Mouse (Mus musculus): ENCODE results near the gene Olfr617. TPM values are rescaled to one million over a fixed set of nuclear protein-coding genes. Genes with fewer than 3 reads are reported as not detected.

The Olfr617 gene
- total and polyA plus RNA-seq, 2 experiments = not detected

DNA sequence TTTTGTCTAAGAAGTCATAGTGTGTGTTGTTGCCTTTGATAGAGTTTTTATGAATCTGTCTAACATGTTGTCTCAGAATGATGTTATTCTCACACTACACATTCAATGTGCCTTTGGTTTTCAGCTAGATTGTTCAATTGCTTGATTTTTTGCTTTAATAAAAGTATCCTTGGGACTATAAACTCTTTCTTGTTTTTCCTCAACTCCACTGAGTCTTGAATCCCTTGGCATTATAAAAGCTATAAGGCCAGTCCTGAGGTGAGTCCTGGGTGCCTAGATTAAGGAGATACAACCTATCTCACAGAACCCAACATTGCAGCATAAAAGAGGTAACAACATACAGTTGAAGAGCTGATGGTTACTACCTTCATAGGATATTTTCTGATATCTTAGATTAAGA is 27.4 kb downstream of the Olfr617 start, which contains the start of gene Olfr619:
TSS of gene Olfr619 (plus strand) at position 301 of the 400 bp plus-strand sequence.
- Histone ChIP-seq H3K27ac (replicated peaks; ENCODE audit: insufficient read depth, low read depth, low read length) (no peak within 1 kb of the TSS), H3K9ac (ENCODE audit: low read depth, low read length) (no peak within 1 kb of the TSS), H3K79me2 (ENCODE audit: control insufficient read depth, insufficient read depth, low read length) (no peaks in the 10 kb centered on the region), H3K4me3 (ENCODE audit: insufficient read depth, low read depth, low read length) (no peak within 1 kb of the TSS), H3K27me3 (ENCODE audit: control insufficient read depth, insufficient read depth, low read length) (no peaks in the 10 kb centered on the region), H3K4me1 (ENCODE audit: control insufficient read depth, insufficient read depth, low read length) (no peaks in the 10 kb centered on the region), H3K36me3 (ENCODE audit: control insufficient read depth, insufficient read depth, low read length) (no peaks in the 10 kb centered on the region)
- no peak for DNase-seq (ENCODE audit: extremely low read depth, low read depth, low spot score)
- no peak for TF ChIP-seq POLR2A (IDR thresholded peaks at IDR 0.05; ENCODE audit: extremely low read depth, insufficient read depth, low read length)
- TF ChIP-seq CTCF (IDR thresholded peaks at IDR 0.05; ENCODE audit: low read depth, low read length) = no peak

DNA sequence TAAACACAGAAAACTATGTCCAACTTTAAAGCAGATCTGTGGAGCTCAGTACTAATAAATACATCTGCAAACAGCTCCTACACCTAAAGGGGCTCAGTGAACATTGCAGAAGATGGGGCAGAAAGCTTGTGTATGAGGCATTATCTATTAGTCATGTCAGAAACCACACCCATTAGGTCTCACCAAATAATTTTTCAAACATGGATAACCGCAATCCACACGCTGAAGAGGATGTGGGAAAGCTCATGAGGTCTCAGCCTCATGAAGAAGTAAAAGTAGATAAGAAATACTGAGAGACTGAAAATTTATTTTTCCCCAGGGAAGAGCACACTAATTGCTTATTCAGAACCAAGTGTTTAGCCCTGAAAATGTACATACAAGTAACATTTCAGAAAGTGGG is 34.6 kb downstream of the Olfr617 start:
- Histone ChIP-seq H3K9ac (ENCODE audit: low read depth, low read length) (no peak overlapping the region), H3K27me3 (ENCODE audit: control insufficient read depth, insufficient read depth, low read length) (no peaks in the 10 kb centered on the region), H3K36me3 (ENCODE audit: control insufficient read depth, insufficient read depth, low read length) (no peaks in the 10 kb centered on the region), H3K4me1 (ENCODE audit: control insufficient read depth, insufficient read depth, low read length) (no peaks in the 10 kb centered on the region), H3K27ac (replicated peaks; ENCODE audit: insufficient read depth, low read depth, low read length) (no peak overlapping the region), H3K79me2 (ENCODE audit: control insufficient read depth, insufficient read depth, low read length) (no peaks in the 10 kb centered on the region), H3K4me3 (ENCODE audit: insufficient read depth, low read depth, low read length) (no peak overlapping the region)
- 79% methylated on average over 2 of the region's 2 CpGs for WGBS
- no peak for DNase-seq (ENCODE audit: extremely low read depth, low read depth, low spot score)
- TF ChIP-seq POLR2A (IDR thresholded peaks at IDR 0.05; ENCODE audit: extremely low read depth, insufficient read depth, low read length) (no peak), CTCF (IDR thresholded peaks at IDR 0.05; ENCODE audit: low read depth, low read length) (no peak)

DNA sequence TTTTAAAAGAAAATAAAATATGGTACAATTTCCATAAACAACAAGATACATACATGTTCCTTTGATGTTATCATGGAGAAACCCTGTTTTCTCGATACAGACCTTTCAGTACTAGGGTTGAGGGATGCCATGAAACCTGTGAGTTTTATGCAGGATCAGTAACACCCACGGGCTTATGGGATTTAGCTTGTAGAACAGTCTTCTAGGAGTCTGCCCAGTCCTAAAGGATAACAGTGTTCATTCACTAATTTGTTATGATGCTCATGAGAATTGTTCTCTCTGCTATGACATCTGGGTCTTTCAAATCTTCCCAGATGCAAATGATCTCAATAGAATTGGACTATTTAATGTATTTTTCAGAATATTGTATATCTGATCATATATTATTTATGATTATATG is 39.6 kb downstream of the Olfr617 start, which contains the start of gene Olfr620:
TSS of gene Olfr620 (minus strand) at position 101 of the 400 bp plus-strand sequence.
- no peak within 1 kb of the TSS for H3K9ac ChIP-seq (ENCODE audit: low read depth, low read length)
- no peak for DNase-seq (ENCODE audit: extremely low read depth, low read depth, low spot score)
- H3K79me2 ChIP-seq (ENCODE audit: control insufficient read depth, insufficient read depth, low read length) = no peaks in the 10 kb centered on the region
- no peaks in the 10 kb centered on the region for H3K36me3 ChIP-seq (ENCODE audit: control insufficient read depth, insufficient read depth, low read length)
- H3K4me1 ChIP-seq (ENCODE audit: control insufficient read depth, insufficient read depth, low read length) = no peaks in the 10 kb centered on the region
- 59% methylated on average over 2 of the region's 2 CpGs for WGBS
- no peak within 1 kb of the TSS for H3K4me3 ChIP-seq (ENCODE audit: insufficient read depth, low read depth, low read length)
- no peak within 1 kb of the TSS for H3K27ac ChIP-seq (replicated peaks; ENCODE audit: insufficient read depth, low read depth, low read length)
- no peaks in the 10 kb centered on the region for H3K27me3 ChIP-seq (ENCODE audit: control insufficient read depth, insufficient read depth, low read length)
- TF ChIP-seq POLR2A (IDR thresholded peaks at IDR 0.05; ENCODE audit: extremely low read depth, insufficient read depth, low read length) (no peak), CTCF (IDR thresholded peaks at IDR 0.05; ENCODE audit: low read depth, low read length) (no peak)

Other genes starting within 250 kb of the Olfr617 start
Only the 30 nearest of the 32 such genes appear.
- not detected in 2 replicates for gene Olfr599, start 237.1 kb upstream of the Olfr617 start, total RNA-seq (2014; rRNA removed)
- not detected in 2 replicates for gene Olfr599, start 237.1 kb upstream of the Olfr617 start, polyA plus RNA-seq (2012; rRNA removed)
- gene Olfr600, start 223.4 kb upstream of the Olfr617 start, total RNA-seq (2014; rRNA removed) = not detected in 2 replicates
- not detected in 2 replicates for gene Olfr600, start 223.4 kb upstream of the Olfr617 start, polyA plus RNA-seq (2012; rRNA removed)
- not detected in 2 replicates for gene Olfr601, start 210.4 kb upstream of the Olfr617 start, total RNA-seq (2014; rRNA removed)
- gene Olfr601, start 210.4 kb upstream of the Olfr617 start, polyA plus RNA-seq (2012; rRNA removed) = not detected in 2 replicates
- gene Olfr603, start 186.9 kb upstream of the Olfr617 start, total RNA-seq (2014; rRNA removed) = not detected in 2 replicates
- gene Olfr603, start 186.9 kb upstream of the Olfr617 start, polyA plus RNA-seq (2012; rRNA removed) = not detected in 2 replicates
- gene Usp17lc, start 158.0 kb upstream of the Olfr617 start, total RNA-seq (2014; rRNA removed) = not detected in 2 replicates
- not detected in 2 replicates for gene Usp17lc, start 158.0 kb upstream of the Olfr617 start, polyA plus RNA-seq (2012; rRNA removed)
- not detected in 2 replicates for gene Olfr605, start 127.6 kb upstream of the Olfr617 start, total RNA-seq (2014; rRNA removed)
- gene Olfr605, start 127.6 kb upstream of the Olfr617 start, polyA plus RNA-seq (2012; rRNA removed) = not detected in 2 replicates
- gene Olfr606, start 124.0 kb upstream of the Olfr617 start, total RNA-seq (2014; rRNA removed) = not detected in 2 replicates
- gene Olfr606, start 124.0 kb upstream of the Olfr617 start, polyA plus RNA-seq (2012; rRNA removed) = not detected in 2 replicates
- gene Olfr607, start 108.9 kb upstream of the Olfr617 start, total RNA-seq (2014; rRNA removed) = not detected in 2 replicates
- gene Olfr607, start 108.9 kb upstream of the Olfr617 start, polyA plus RNA-seq (2012; rRNA removed) = not detected in 2 replicates
- gene Olfr608, start 103.2 kb upstream of the Olfr617 start, total RNA-seq (2014; rRNA removed) = not detected in 2 replicates
- gene Olfr608, start 103.2 kb upstream of the Olfr617 start, polyA plus RNA-seq (2012; rRNA removed) = not detected in 2 replicates
- not detected in 2 replicates for gene Olfr609, start 75.0 kb upstream of the Olfr617 start, total RNA-seq (2014; rRNA removed)
- not detected in 2 replicates for gene Olfr609, start 75.0 kb upstream of the Olfr617 start, polyA plus RNA-seq (2012; rRNA removed)
- gene Olfr610, start 60.9 kb upstream of the Olfr617 start, total RNA-seq (2014; rRNA removed) = not detected in 2 replicates
- not detected in 2 replicates for gene Olfr610, start 60.9 kb upstream of the Olfr617 start, polyA plus RNA-seq (2012; rRNA removed)
- gene Olfr611, start 52.2 kb upstream of the Olfr617 start, total RNA-seq (2014; rRNA removed) = not detected in 2 replicates
- gene Olfr611, start 52.2 kb upstream of the Olfr617 start, polyA plus RNA-seq (2012; rRNA removed) = not detected in 2 replicates
- gene Olfr612, start 30.3 kb upstream of the Olfr617 start, total RNA-seq (2014; rRNA removed) = not detected in 2 replicates
- gene Olfr612, start 30.3 kb upstream of the Olfr617 start, polyA plus RNA-seq (2012; rRNA removed) = not detected in 2 replicates
- gene Olfr613, start 25.0 kb upstream of the Olfr617 start, total RNA-seq (2014; rRNA removed) = not detected in 2 replicates
- gene Olfr613, start 25.0 kb upstream of the Olfr617 start, polyA plus RNA-seq (2012; rRNA removed) = not detected in 2 replicates
- not detected in 2 replicates for gene Olfr615, start 17.0 kb upstream of the Olfr617 start, total RNA-seq (2014; rRNA removed)
- gene Olfr615, start 17.0 kb upstream of the Olfr617 start, polyA plus RNA-seq (2012; rRNA removed) = not detected in 2 replicates
- gene Olfr616, start 3.9 kb upstream of the Olfr617 start, total RNA-seq (2014; rRNA removed) = not detected in 2 replicates
- not detected in 2 replicates for gene Olfr616, start 3.9 kb upstream of the Olfr617 start, polyA plus RNA-seq (2012; rRNA removed)
- gene Olfr618, start 17.0 kb downstream of the Olfr617 start, total RNA-seq (2014; rRNA removed) = not detected in 2 replicates
- not detected in 2 replicates for gene Olfr618, start 17.0 kb downstream of the Olfr617 start, polyA plus RNA-seq (2012; rRNA removed)
- not detected in 2 replicates for gene Olfr619, start 27.5 kb downstream of the Olfr617 start, total RNA-seq (2014; rRNA removed)
- gene Olfr619, start 27.5 kb downstream of the Olfr617 start, polyA plus RNA-seq (2012; rRNA removed) = not detected in 2 replicates
- gene Olfr620, start 39.5 kb downstream of the Olfr617 start, total RNA-seq (2014; rRNA removed) = not detected in 2 replicates
- gene Olfr620, start 39.5 kb downstream of the Olfr617 start, polyA plus RNA-seq (2012; rRNA removed) = not detected in 2 replicates
- gene Olfr622, start 69.6 kb downstream of the Olfr617 start, total RNA-seq (2014; rRNA removed) = not detected in 2 replicates
- not detected in 2 replicates for gene Olfr622, start 69.6 kb downstream of the Olfr617 start, polyA plus RNA-seq (2012; rRNA removed)
- gene Olfr623, start 90.6 kb downstream of the Olfr617 start, total RNA-seq (2014; rRNA removed) = not detected in 2 replicates
- not detected in 2 replicates for gene Olfr623, start 90.6 kb downstream of the Olfr617 start, polyA plus RNA-seq (2012; rRNA removed)
- under 0.01 and 0.07 TPM in 2 replicates for gene Olfr624, start 98.1 kb downstream of the Olfr617 start, total RNA-seq (2014; rRNA removed)
- gene Olfr624, start 98.1 kb downstream of the Olfr617 start, polyA plus RNA-seq (2012; rRNA removed) = not detected in 2 replicates
- gene Olfr625-ps1, start 109.7 kb downstream of the Olfr617 start, total RNA-seq (2014; rRNA removed) = not detected in 2 replicates
- gene Olfr625-ps1, start 109.7 kb downstream of the Olfr617 start, polyA plus RNA-seq (2012; rRNA removed) = not detected in 2 replicates
- not detected in 2 replicates for gene Olfr243, start 141.6 kb downstream of the Olfr617 start, total RNA-seq (2014; rRNA removed)
- gene Olfr243, start 141.6 kb downstream of the Olfr617 start, polyA plus RNA-seq (2012; rRNA removed) = not detected in 2 replicates
- gene Olfr628, start 157.3 kb downstream of the Olfr617 start, total RNA-seq (2014; rRNA removed) = not detected in 2 replicates
- not detected in 2 replicates for gene Olfr628, start 157.3 kb downstream of the Olfr617 start, polyA plus RNA-seq (2012; rRNA removed)
- not detected in 2 replicates for gene Olfr629, start 171.9 kb downstream of the Olfr617 start, total RNA-seq (2014; rRNA removed)
- not detected in 2 replicates for gene Olfr629, start 171.9 kb downstream of the Olfr617 start, polyA plus RNA-seq (2012; rRNA removed)
- gene Olfr630, start 184.3 kb downstream of the Olfr617 start, total RNA-seq (2014; rRNA removed) = not detected in 2 replicates
- not detected in 2 replicates for gene Olfr630, start 184.3 kb downstream of the Olfr617 start, polyA plus RNA-seq (2012; rRNA removed)
- not detected in 2 replicates for gene Olfr69, start 198.5 kb downstream of the Olfr617 start, total RNA-seq (2014; rRNA removed)
- not detected in 2 replicates for gene Olfr69, start 198.5 kb downstream of the Olfr617 start, polyA plus RNA-seq (2012; rRNA removed)
- not detected in 2 replicates for gene Olfr68, start 206.6 kb downstream of the Olfr617 start, total RNA-seq (2014; rRNA removed)
- not detected in 2 replicates for gene Olfr68, start 206.6 kb downstream of the Olfr617 start, polyA plus RNA-seq (2012; rRNA removed)
- not detected in 2 replicates for gene Olfr67, start 218.8 kb downstream of the Olfr617 start, total RNA-seq (2014; rRNA removed)
- gene Olfr67, start 218.8 kb downstream of the Olfr617 start, polyA plus RNA-seq (2012; rRNA removed) = not detected in 2 replicates